Mouse (Mus musculus): Measurements from ENCODE around the gene Ttc9b. TPM values are rescaled to one million over a fixed set of nuclear protein-coding genes. Genes with fewer than 3 reads are reported as not detected.

Ttc9b gene
- polyA plus RNA-seq, 1 experiment from 2014 or later = 1.4 TPM

DNA sequence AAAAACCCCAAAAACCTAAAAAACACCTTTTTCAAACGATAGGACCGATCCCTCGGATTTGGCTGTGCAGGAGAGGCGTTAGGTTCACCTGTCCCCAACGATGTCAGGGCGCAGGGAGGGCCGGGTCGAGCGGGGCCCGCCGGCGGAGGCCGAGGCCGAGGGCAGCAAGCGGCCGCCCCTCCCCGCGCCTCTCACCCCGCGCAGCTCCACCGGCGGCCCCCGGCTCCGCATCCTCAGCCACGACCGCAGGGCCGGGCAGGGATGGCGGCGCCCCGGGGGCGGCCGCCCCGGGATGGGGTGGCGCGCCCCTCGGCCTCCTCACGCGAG, 20.4 kb downstream of the Ttc9b start:
- peak overlapping the region; percentile 92 for H3K4me3 ChIP-seq (ENCODE audit: low read depth, low read length)
- TF ChIP-seq CTCF (IDR thresholded peaks at IDR 0.05; ENCODE audit: low read depth) (no peak), EP300 (optimal IDR thresholded peaks at IDR 0.05) (no peak)
- no peak for DNase-seq (ENCODE audit: low spot score)
- no peaks in the 10 kb centered on the region for H3K4me1 ChIP-seq (replicated peaks; ENCODE audit: control insufficient read depth, insufficient read depth)
- no peaks in the 10 kb centered on the region for H3K9me3 ChIP-seq (ENCODE audit: control insufficient read depth, low read length)
- H3K27me3 ChIP-seq (ENCODE audit: control insufficient read depth, insufficient read depth, low read length) = no peaks in the 10 kb centered on the region
- H3K27ac ChIP-seq (replicated peaks) = 0 out of 2 replicates have a peak overlapping the region, but pooled peaks have one; percentile 75
- peak; percentile 69 for ATAC-seq (ENCODE audit: low FRiP score, low TSS enrichment)
- peak overlapping the region; percentile 100 for H3K4me2 ChIP-seq (replicated peaks; ENCODE audit: low read depth)
- peak overlapping the region; percentile 76 for H3K9ac ChIP-seq (ENCODE audit: low read length)
- 1% methylated on average over 26 of the region's 38 CpGs for WGBS
- H3K36me3 ChIP-seq (ENCODE audit: control insufficient read depth, insufficient read depth, low read length) = no peaks in the 10 kb centered on the region

DNA sequence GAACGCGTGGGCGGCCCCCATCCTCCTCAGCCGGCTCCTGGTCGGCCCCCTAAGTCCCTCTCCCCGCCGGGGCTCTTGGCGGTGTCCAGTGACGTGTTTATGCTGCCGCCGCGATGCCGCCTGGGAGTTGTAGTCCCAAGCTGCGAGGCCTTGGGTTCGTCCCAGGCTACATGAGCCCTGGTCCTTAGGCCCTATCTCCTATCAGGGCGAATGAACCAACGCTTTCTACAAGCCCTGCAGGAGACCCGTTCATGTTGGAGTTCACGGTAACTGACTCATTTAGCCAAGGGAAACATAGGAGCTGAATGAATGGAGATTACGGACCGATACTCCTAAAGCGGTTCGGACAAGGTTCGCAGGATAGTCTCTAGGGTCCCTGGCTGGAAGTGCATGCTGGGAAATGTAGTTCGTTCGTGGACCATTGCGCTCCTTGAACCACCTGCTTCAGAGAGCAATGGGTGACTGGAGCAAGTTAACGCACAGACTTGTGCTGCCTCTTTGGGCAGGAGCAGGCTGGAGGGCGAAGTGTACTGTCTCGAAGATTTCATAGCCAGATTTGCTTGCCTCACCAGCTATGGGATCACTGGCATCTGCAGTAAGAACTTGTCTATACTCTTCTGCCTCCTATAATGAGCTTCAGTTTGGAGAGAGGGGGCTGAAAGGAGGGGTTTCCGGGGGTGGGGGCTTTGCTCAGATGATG, 21.0 kb downstream of the Ttc9b start, which contains the start of gene Map3k10:
Gene Map3k10, minus strand, starts transcription at position 77 of the 700 bp plus-strand sequence.
- Histone ChIP-seq H3K9me3 (ENCODE audit: control insufficient read depth, low read length) (no peaks in the 10 kb centered on the region), H3K27ac (replicated peaks) (peak within 1 kb of the TSS; percentile 75), H3K4me1 (replicated peaks; ENCODE audit: control insufficient read depth, insufficient read depth) (no peaks in the 10 kb centered on the region), H3K4me2 (replicated peaks; ENCODE audit: low read depth) (peak within 1 kb of the TSS; percentile 100), H3K36me3 (ENCODE audit: control insufficient read depth, insufficient read depth, low read length) (no peaks in the 10 kb centered on the region), H3K9ac (ENCODE audit: low read length) (peak within 1 kb of the TSS; percentile 76), H3K4me3 (ENCODE audit: low read depth, low read length) (peak within 1 kb of the TSS; percentile 92), H3K27me3 (ENCODE audit: control insufficient read depth, insufficient read depth, low read length) (no peaks in the 10 kb centered on the region)
- under 1% methylated on average over 31 of the region's 31 CpGs for WGBS
- DNase-seq (ENCODE audit: low spot score) (peak; percentile 89), ATAC-seq (ENCODE audit: low FRiP score, low TSS enrichment) (peak; percentile 96)
- TF ChIP-seq CTCF (IDR thresholded peaks at IDR 0.05; ENCODE audit: low read depth) (no peak), EP300 (optimal IDR thresholded peaks at IDR 0.05) (no peak)

- Histone ChIP-seq H3K36me3 (ENCODE audit: control insufficient read depth, insufficient read depth, low read length) (no peaks in the 10 kb centered on the region), H3K27me3 (ENCODE audit: control insufficient read depth, insufficient read depth, low read length) (no peaks in the 10 kb centered on the region), H3K4me2 (replicated peaks; ENCODE audit: low read depth) (peak overlapping the region; percentile 100), H3K4me3 (ENCODE audit: low read depth, low read length) (peak overlapping the region; percentile 92; the same call in 1 of the 2 replicates), H3K4me1 (replicated peaks; ENCODE audit: control insufficient read depth, insufficient read depth) (no peaks in the 10 kb centered on the region), H3K9ac (ENCODE audit: low read length) (no peak overlapping the region), H3K9me3 (ENCODE audit: control insufficient read depth, low read length) (no peaks in the 10 kb centered on the region), H3K27ac (replicated peaks) (no peak overlapping the region)
- no peak for DNase-seq (ENCODE audit: low spot score)
- 33% methylated on average over 14 of the region's 14 CpGs for WGBS
- ATAC-seq (ENCODE audit: low FRiP score, low TSS enrichment) = no peak
- TF ChIP-seq EP300 (optimal IDR thresholded peaks at IDR 0.05) (no peak), CTCF (IDR thresholded peaks at IDR 0.05; ENCODE audit: low read depth) (no peak)
Observed at GRCm38 (mm10) chr7:27675222-27675612, 21.5 kb downstream of the Ttc9b start.

- Histone ChIP-seq H3K27me3 (ENCODE audit: control insufficient read depth, insufficient read depth, low read length) (no peaks in the 10 kb centered on the region), H3K9me3 (ENCODE audit: control insufficient read depth, low read length) (no peaks in the 10 kb centered on the region), H3K4me3 (ENCODE audit: low read depth, low read length) (no peak overlapping the region), H3K4me2 (replicated peaks; ENCODE audit: low read depth) (no peak overlapping the region), H3K36me3 (ENCODE audit: control insufficient read depth, insufficient read depth, low read length) (no peaks in the 10 kb centered on the region), H3K9ac (ENCODE audit: low read length) (no peak overlapping the region), H3K27ac (replicated peaks) (no peak overlapping the region), H3K4me1 (replicated peaks; ENCODE audit: control insufficient read depth, insufficient read depth) (no peaks in the 10 kb centered on the region)
- TF ChIP-seq EP300 (optimal IDR thresholded peaks at IDR 0.05) = no peak
- TF ChIP-seq CTCF (IDR thresholded peaks at IDR 0.05; ENCODE audit: low read depth) = no peak
- ATAC-seq (ENCODE audit: low FRiP score, low TSS enrichment) = no peak
- no peak for DNase-seq (ENCODE audit: low spot score)
- WGBS = 49% methylated on average over 2 of the region's 2 CpGs
Observed at GRCm38 (mm10) chr7:27683218-27683617, 29.5 kb downstream of the Ttc9b start.

- WGBS = 35% methylated on average over 5 of the region's 5 CpGs
- H3K4me2 ChIP-seq (replicated peaks; ENCODE audit: low read depth) = no peak overlapping the region
- H3K27ac ChIP-seq (replicated peaks) = no peak overlapping the region
- H3K27me3 ChIP-seq (ENCODE audit: control insufficient read depth, insufficient read depth, low read length) = no peaks in the 10 kb centered on the region
- DNase-seq (ENCODE audit: low spot score) (no peak), ATAC-seq (ENCODE audit: low FRiP score, low TSS enrichment) (no peak)
- H3K36me3 ChIP-seq (ENCODE audit: control insufficient read depth, insufficient read depth, low read length) = no peaks in the 10 kb centered on the region
- H3K9ac ChIP-seq (ENCODE audit: low read length) = no peak overlapping the region
- TF ChIP-seq EP300 (optimal IDR thresholded peaks at IDR 0.05) (no peak), CTCF (IDR thresholded peaks at IDR 0.05; ENCODE audit: low read depth) (no peak)
- no peaks in the 10 kb centered on the region for H3K4me1 ChIP-seq (replicated peaks; ENCODE audit: control insufficient read depth, insufficient read depth)
- no peaks in the 10 kb centered on the region for H3K9me3 ChIP-seq (ENCODE audit: control insufficient read depth, low read length)
- no peak overlapping the region for H3K4me3 ChIP-seq (ENCODE audit: low read depth, low read length)
Observed at GRCm38 (mm10) chr7:27685220-27685619, 31.5 kb downstream of the Ttc9b start.

- under 1% methylated on average over 6 of the region's 6 CpGs for WGBS
- H3K4me2 ChIP-seq (replicated peaks; ENCODE audit: low read depth) = no peak overlapping the region
- H3K27me3 ChIP-seq (ENCODE audit: control insufficient read depth, insufficient read depth, low read length) = no peaks in the 10 kb centered on the region
- TF ChIP-seq CTCF (IDR thresholded peaks at IDR 0.05; ENCODE audit: low read depth) = peak; percentile 90
- TF ChIP-seq EP300 (optimal IDR thresholded peaks at IDR 0.05) = no peak
- ATAC-seq (ENCODE audit: low FRiP score, low TSS enrichment) = no peak
- no peaks in the 10 kb centered on the region for H3K9me3 ChIP-seq (ENCODE audit: control insufficient read depth, low read length)
- no peak for DNase-seq (ENCODE audit: low spot score)
- no peak overlapping the region for H3K9ac ChIP-seq (ENCODE audit: low read length)
- no peaks in the 10 kb centered on the region for H3K4me1 ChIP-seq (replicated peaks; ENCODE audit: control insufficient read depth, insufficient read depth)
- no peak overlapping the region for H3K4me3 ChIP-seq (ENCODE audit: low read depth, low read length)
- H3K27ac ChIP-seq (replicated peaks) = no peak overlapping the region
- H3K36me3 ChIP-seq (ENCODE audit: control insufficient read depth, insufficient read depth, low read length) = no peaks in the 10 kb centered on the region
Observed at GRCm38 (mm10) chr7:27685681-27686080, 32.0 kb downstream of the Ttc9b start.

Data from stomach, postnatal 0 days (tissue).